Mouse (Mus musculus): ENCODE measurements at regions not wholly inside any gene's neighbourhood (a gene's known extent, or its start where the extent isn't known, plus 50 kb on each side); places are given as distances from the start of the nearest gene placed in this dataset.

- TF ChIP-seq EP300 (IDR thresholded peaks at IDR 0.05; ENCODE audit: low read depth in 1 of 2, low read length in 2 of 2) (no peak), POLR2A (IDR thresholded peaks at IDR 0.05; ENCODE audit: control insufficient read depth in 1 of 2, insufficient read depth in 1 of 2, low read depth in 1 of 2, low read length in 2 of 2, poor library complexity in 1 of 2) (no peak), MAFK (IDR thresholded peaks at IDR 0.05; ENCODE audit: borderline replicate concordance, low read depth, low read length) (no peak), CHD2 (IDR thresholded peaks at IDR 0.05; ENCODE audit: low read length) (no peak), E2F4 (IDR thresholded peaks at IDR 0.05; ENCODE audit: borderline replicate concordance, low read depth, low read length) (no peak), POLR2AphosphoS5 (IDR thresholded peaks at IDR 0.05; ENCODE audit: borderline replicate concordance, low read depth, low read length) (no peak)
Observed at GRCm38 (mm10) chrX:47315810-47316209, 577.0 kb downstream of the Smarca1 start.

Data from MEL (cell line).